Mouse (Mus musculus) heart, embryonic 10.5 days (tissue): ENCODE results near the gene Tmem184a. TPM values are rescaled to one million over a fixed set of nuclear protein-coding genes. Genes with fewer than 3 reads are reported as not detected.

Experiments used
- DNase-seq: peaks from one replicate; pipeline ENCODE4 v3.0.0-alpha.2; 2017; ENCODE audit warnings: low spot score
- H3K27ac ChIP-seq: fragments of 300-500 bp; sonication (generic); 2 replicates; pipeline ENCODE4 v1.5.1; 2016; ENCODE audit warnings: mild to moderate bottlenecking
- H3K27me3 ChIP-seq: fragments of 300-500 bp; sonication (generic); 2 replicates; pipeline ENCODE4 v1.6.1; 2016; ENCODE audit warnings: mild to moderate bottlenecking; ENCODE audit not compliant: poor library complexity, insufficient read depth, severe bottlenecking
- H3K36me3 ChIP-seq: fragments of 300-500 bp; sonication (generic); 2 replicates; pipeline ENCODE4 v1.6.1; 2016; ENCODE audit warnings: mild to moderate bottlenecking, moderate library complexity
- H3K4me1 ChIP-seq: fragments of 300-500 bp; sonication (generic); 2 replicates; pipeline ENCODE4 v1.6.1; 2016; ENCODE audit warnings: mild to moderate bottlenecking
- H3K4me3 ChIP-seq: fragments of 300-500 bp; sonication (generic); 2 replicates; pipeline ENCODE4 v1.5.1; 2016; ENCODE audit warnings: mild to moderate bottlenecking, moderate library complexity
- H3K9me3 ChIP-seq: fragments of 300-500 bp; sonication (generic); 2 replicates; pipeline ENCODE4 v1.6.1; 2016; ENCODE audit warnings: mild to moderate bottlenecking, moderate library complexity
- WGBS: fragments of 180-500 bp; shearing (Covaris S2); methylation state at CpG from one replicate; pipeline ENCODE4 v1.1.7; 2016; 5-methylcytosine and 5-hydroxymethylcytosine counted together
- microRNA-seq: library from miRNA; unstranded; fragments of <30 nt; microRNA quantifications from one replicate; pipeline ENCODE4, GENCODE M21; 2017
- polyA plus RNA-seq: library from polyadenylated mRNA; unstranded; fragments of >200 nt; fragmentation: Nextera tagmentation; extraction: Ambion mirVana; gene quantifications from 2 replicates; pipeline ENCODE4 v1.2.1, GENCODE M21; 2016

The Tmem184a gene
- polyA plus RNA-seq, 1 experiment from 2014 or later: 3.6 TPM

DNA sequence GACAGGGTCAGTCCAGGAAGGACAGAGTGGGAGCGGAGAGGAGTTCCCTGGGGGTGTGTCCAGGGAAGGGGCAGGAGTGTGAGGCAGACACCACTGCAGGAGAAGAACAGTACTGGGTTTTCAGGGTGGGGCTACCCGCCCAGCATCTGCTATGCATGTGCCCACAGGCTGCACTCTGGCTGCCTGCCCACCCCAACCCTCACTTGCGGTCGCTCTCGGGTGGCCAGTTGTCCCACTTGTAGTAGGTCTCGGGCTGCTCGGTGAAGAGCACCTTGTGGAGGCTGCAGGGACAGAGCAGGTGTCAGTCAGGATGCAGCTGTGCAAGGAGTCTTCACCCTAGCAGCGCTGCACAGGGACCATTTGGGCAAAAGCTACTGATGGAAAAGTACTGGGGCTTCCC, 51.5 kb downstream of the Tmem184a start:
- WGBS: 92% methylated on average over 8 of the region's 8 CpGs
- no peak overlapping the region for H3K27ac ChIP-seq
- H3K9me3 ChIP-seq: no peaks in the 10 kb centered on the region
- DNase-seq: no peak
- H3K4me3 ChIP-seq: no peak overlapping the region
- no peaks in the 10 kb centered on the region for H3K4me1 ChIP-seq
- H3K36me3 ChIP-seq: peaks cover 100% of the 10 kb centered on the region
- H3K27me3 ChIP-seq: no peaks in the 10 kb centered on the region

DNA sequence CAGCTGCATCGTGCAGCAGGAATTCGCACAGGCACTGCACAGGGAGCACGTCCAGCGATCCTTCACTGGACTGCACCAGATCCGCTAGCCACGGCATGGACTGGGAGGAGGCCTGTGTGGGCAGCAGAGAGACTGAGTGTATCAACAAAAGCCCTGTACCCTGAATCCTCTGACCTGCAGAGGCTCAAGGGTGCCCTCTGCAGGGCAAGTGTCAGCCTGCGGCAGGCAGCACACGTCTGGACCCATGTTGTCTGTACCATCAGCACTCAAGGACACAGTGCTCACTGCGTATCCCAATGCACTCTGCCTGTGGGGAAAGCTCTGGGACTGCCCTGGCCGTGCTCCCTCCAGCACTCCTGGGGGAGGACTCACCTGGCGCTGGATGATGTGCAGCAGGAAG, 55.4 kb downstream of the Tmem184a start:
- 79% methylated on average over 11 of the region's 11 CpGs for whole genome bisulfite sequencing
- Histone ChIP-seq H3K9me3 (no peaks in the 10 kb centered on the region), H3K27ac (no peak overlapping the region), H3K27me3 (no peaks in the 10 kb centered on the region), H3K36me3 (peaks cover 100% of the 10 kb centered on the region), H3K4me1 (no peaks in the 10 kb centered on the region), H3K4me3 (no peak overlapping the region)
- DNase-seq: no peak

DNA sequence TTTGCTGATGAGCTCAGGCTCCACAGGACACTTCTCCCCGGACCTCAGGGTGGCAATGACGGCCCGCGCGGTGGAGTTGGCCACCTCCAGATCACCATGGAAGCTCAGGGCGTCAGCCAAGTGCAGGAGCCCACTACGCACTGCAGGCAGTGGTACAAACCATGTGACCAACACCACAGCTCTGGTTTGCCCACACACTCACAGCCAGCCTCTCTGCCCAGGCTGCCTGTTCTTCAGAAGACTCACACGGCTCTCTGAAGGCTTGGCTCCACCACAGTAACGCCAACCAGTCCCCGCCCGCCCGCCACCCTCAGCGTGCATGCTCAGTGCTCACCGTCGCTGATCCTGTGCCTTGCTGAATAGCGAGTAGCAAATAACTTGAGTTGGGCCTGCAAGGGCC, 61.6 kb downstream of the Tmem184a start:
- H3K4me1 ChIP-seq: no peaks in the 10 kb centered on the region
- H3K9me3 ChIP-seq: no peaks in the 10 kb centered on the region
- no peak overlapping the region for H3K27ac ChIP-seq
- DNase-seq: no peak
- 83% methylated on average over 16 of the region's 16 CpGs for WGBS
- H3K4me3 ChIP-seq: no peak overlapping the region
- H3K27me3 ChIP-seq: no peaks in the 10 kb centered on the region
- H3K36me3 ChIP-seq: peaks cover 100% of the 10 kb centered on the region

DNA sequence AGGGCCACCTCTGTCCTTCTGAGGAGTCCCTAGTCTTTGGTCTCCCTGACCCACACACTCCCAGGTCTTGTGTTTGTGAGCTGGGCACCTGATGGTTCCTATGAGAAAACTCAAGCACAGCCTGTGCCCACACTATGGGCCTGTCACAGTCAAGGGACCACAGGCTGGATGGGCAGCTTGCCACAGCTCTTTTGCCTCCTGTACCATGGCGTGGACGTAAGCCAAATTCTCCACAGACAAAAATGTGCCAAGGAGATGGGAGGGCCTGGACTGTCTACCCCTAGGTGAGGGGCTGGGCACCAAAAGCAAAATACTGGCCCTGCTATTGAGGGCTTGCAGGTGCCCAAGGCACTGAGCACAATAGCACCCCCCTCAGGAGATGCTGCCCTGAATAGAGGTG, 63.1 kb downstream of the Tmem184a start:
- Histone ChIP-seq H3K27me3 (no peaks in the 10 kb centered on the region), H3K9me3 (no peaks in the 10 kb centered on the region), H3K4me1 (no peaks in the 10 kb centered on the region), H3K27ac (no peak overlapping the region), H3K36me3 (peaks cover 100% of the 10 kb centered on the region), H3K4me3 (no peak overlapping the region)
- no peak for DNase-seq
- WGBS: 89% methylated on average over 2 of the region's 2 CpGs

DNA sequence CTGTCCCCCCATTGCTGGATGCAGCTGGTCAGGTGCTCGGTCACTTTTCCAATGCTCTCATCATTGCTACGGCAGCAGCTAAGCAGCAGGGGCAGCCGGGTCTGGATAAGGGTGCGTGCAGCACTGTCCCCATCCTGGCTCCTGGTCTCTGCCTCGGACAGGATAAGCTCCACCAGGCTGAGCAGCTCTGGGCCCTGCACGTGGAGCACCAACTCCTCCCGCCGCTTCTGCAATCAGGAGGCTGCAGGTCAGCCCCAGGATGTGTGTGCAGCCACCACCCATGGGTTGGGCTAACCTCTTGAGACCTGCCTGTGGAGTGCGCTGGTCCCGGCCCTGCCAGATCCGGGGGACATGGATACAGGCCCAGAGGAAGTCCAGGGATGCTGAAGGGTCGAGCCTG, 63.6 kb downstream of the Tmem184a start:
- Histone ChIP-seq H3K27ac (no peak overlapping the region), H3K4me3 (no peak overlapping the region), H3K9me3 (no peaks in the 10 kb centered on the region), H3K36me3 (peaks cover 100% of the 10 kb centered on the region), H3K27me3 (no peaks in the 10 kb centered on the region), H3K4me1 (no peaks in the 10 kb centered on the region)
- no peak for DNase-seq
- WGBS: 84% methylated on average over 12 of the region's 12 CpGs

DNA sequence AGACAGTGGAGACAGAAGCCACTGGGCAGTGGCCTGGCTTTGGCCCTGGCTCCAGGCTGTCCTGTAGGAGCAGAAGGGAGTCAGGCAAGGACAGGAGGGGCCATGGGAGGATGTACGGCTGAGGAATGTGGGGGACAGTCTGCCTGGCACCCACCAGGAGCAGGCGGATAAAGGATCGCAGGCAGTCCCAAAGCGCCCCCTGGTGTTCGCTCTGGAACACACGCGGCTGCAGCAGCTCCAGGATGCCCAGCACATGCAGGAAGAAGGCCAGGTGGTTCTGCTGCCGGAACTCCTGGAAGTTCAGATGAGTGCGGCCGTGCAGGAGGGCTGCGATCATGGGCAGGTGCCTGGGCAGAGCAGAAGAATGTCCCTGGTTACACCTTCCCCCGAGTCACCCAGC, 65.0 kb downstream of the Tmem184a start:
- Histone ChIP-seq H3K27ac (no peak overlapping the region), H3K4me3 (no peak overlapping the region), H3K36me3 (peaks cover 98% of the 10 kb centered on the region), H3K9me3 (no peaks in the 10 kb centered on the region), H3K4me1 (no peaks in the 10 kb centered on the region), H3K27me3 (no peaks in the 10 kb centered on the region)
- DNase-seq: no peak
- WGBS: 34% methylated on average over 12 of the region's 12 CpGs

Small RNA genes within 50 kb of the gene (microRNA-seq; reads per million reads assigned to microRNA genes)
- gene Mir7037: 0.76 reads per million

Other genes starting within 250 kb of the Tmem184a start
- 4.1 and 5.7 TPM in 2 replicates for gene Micall2, start 83.6 kb downstream of the Tmem184a start, polyA plus RNA-seq
- 30.3 and 31.3 TPM in 2 replicates for gene Ints1, start 44.2 kb downstream of the Tmem184a start, polyA plus RNA-seq
- gene Mafk, start 28.4 kb downstream of the Tmem184a start, polyA plus RNA-seq: 20.7 and 25.1 TPM in 2 replicates
- gene Gm26938, start 6.5 kb upstream of the Tmem184a start, polyA plus RNA-seq: not detected in 2 replicates
- gene Psmg3, start 7.0 kb upstream of the Tmem184a start, polyA plus RNA-seq: 57.0 and 76.5 TPM in 2 replicates
- 0.73 TPM in 1 of 2 replicates, not detected in the other for gene Elfn1, start 88.0 kb upstream of the Tmem184a start, polyA plus RNA-seq